Mouse (Mus musculus) MEL (cell line): ENCODE results near the gene Avp. TPM values are rescaled to one million over a fixed set of nuclear protein-coding genes. Genes with fewer than 3 reads are reported as not detected.

ENCODE experiments used
- DNase-seq: peaks from one replicate; pipeline ENCODE4 v3.0.0; 2011; ENCODE audit warnings: low read depth, low spot score
- H3K27ac ChIP-seq: 2 replicates; pipeline ENCODE4 v1.5.1; 2012; ENCODE audit warnings: low read depth, mild to moderate bottlenecking, control low read depth, low read length, moderate library complexity; ENCODE audit not compliant: control insufficient read depth
- H3K27me3 ChIP-seq, 2 experiments: fragments of 150-350 bp in 1 of 2; sonication (generic) in 1 of 2; 2 replicates each; pipeline ENCODE4 v1.6.1; 2012; ENCODE audit warnings: low read length in 2 of 2, mild to moderate bottlenecking in 2 of 2, improper control_type of control experiment in 1 of 2, moderate library complexity in 1 of 2; ENCODE audit not compliant: insufficient read depth in 2 of 2, control insufficient read depth in 1 of 2
- H3K36me3 ChIP-seq, 2 experiments: 2 replicates each; pipeline ENCODE4 v1.6.1; 2012 to 2014; ENCODE audit warnings: low read length in 2 of 2, improper control_type of control experiment in 1 of 2, inconsistent platforms in 1 of 2, mild to moderate bottlenecking in 1 of 2; ENCODE audit not compliant: insufficient read depth in 2 of 2, control insufficient read depth in 1 of 2
- H3K4me1 ChIP-seq, 2 experiments: fragments of 150-350 bp in 1 of 2; sonication (generic) in 1 of 2; 2 replicates each; pipeline ENCODE4 v1.6.1; 2012; ENCODE audit warnings: low read length in 2 of 2, improper control_type of control experiment in 1 of 2, mild to moderate bottlenecking in 1 of 2; ENCODE audit not compliant: insufficient read depth in 2 of 2, control insufficient read depth in 1 of 2
- H3K4me3 ChIP-seq, 2 experiments: fragments of 150-350 bp in 1 of 2; sonication (generic) in 1 of 2; 2 replicates each; pipeline ENCODE4 v1.5.1; 2012; ENCODE audit warnings: low read depth in 2 of 2, low read length in 2 of 2, mild to moderate bottlenecking in 2 of 2, moderate library complexity in 2 of 2, control low read depth in 1 of 2, improper control_type of control experiment in 1 of 2; ENCODE audit not compliant: control insufficient read depth in 1 of 2, insufficient read depth in 1 of 2
- H3K79me2 ChIP-seq: 2 replicates; pipeline ENCODE4 v1.6.1; 2012; ENCODE audit warnings: mild to moderate bottlenecking, low read length, moderate library complexity; ENCODE audit not compliant: control insufficient read depth, poor library complexity, insufficient read depth
- H3K9ac ChIP-seq: 2 replicates; pipeline ENCODE4 v1.6.1; 2012; ENCODE audit warnings: low read depth, mild to moderate bottlenecking, control low read depth, low read length, moderate library complexity; ENCODE audit not compliant: control insufficient read depth, poor library complexity, severe bottlenecking
- H3K9me3 ChIP-seq: fragments of 150-350 bp; sonication (generic); replicated peaks from 2 replicates; pipeline ENCODE4 v1.6.1; 2012; ENCODE audit warnings: mild to moderate bottlenecking, low read length, improper control_type of control experiment, moderate library complexity; ENCODE audit not compliant: insufficient read depth
- BHLHE40 ChIP-seq: IDR thresholded peaks from 2 replicates; pipeline ENCODE4 v1.6.1; 2012; ENCODE audit warnings: low read depth, mild to moderate bottlenecking, inconsistent platforms, low read length, improper control_type of control experiment, borderline replicate concordance
- CHD1 ChIP-seq: IDR thresholded peaks from 2 replicates; pipeline ENCODE4 v1.6.1; 2012; ENCODE audit warnings: low read depth, mild to moderate bottlenecking, inconsistent platforms, low read length, improper control_type of control experiment
- CHD2 ChIP-seq: IDR thresholded peaks from 2 replicates; pipeline ENCODE4 v1.6.1; 2011; ENCODE audit warnings: low read length, improper control_type of control experiment
- CTCF ChIP-seq, 3 experiments: IDR thresholded peaks in 2 of 3; conservative IDR thresholded peaks in 1 of 3; 2 replicates each; pipeline ENCODE4 v1.5.1; 2011 to 2012; ENCODE audit warnings: low read length in 3 of 3, low read depth in 2 of 3, mild to moderate bottlenecking in 2 of 3, improper control_type of control experiment in 1 of 3, inconsistent platforms in 1 of 3, mixed read lengths in 1 of 3, moderate library complexity in 1 of 3; ENCODE audit not compliant: control insufficient read depth in 1 of 3, insufficient read depth in 1 of 3, poor library complexity in 1 of 3, severe bottlenecking in 1 of 3
- E2F4 ChIP-seq: IDR thresholded peaks from 2 replicates; pipeline ENCODE4 v1.6.1; 2011; ENCODE audit warnings: low read depth, low read length, improper control_type of control experiment, borderline replicate concordance
- EP300 ChIP-seq, 2 experiments: IDR thresholded peaks; 2 replicates each; pipeline ENCODE4 v1.6.1; 2011; ENCODE audit warnings: improper control_type of control experiment in 2 of 2, low read length in 2 of 2, low read depth in 1 of 2, mild to moderate bottlenecking in 1 of 2
- GABPA ChIP-seq: IDR thresholded peaks from 2 replicates; pipeline ENCODE4 v1.6.1; 2012; ENCODE audit warnings: low read depth, mild to moderate bottlenecking, inconsistent platforms, low read length, improper control_type of control experiment, moderate library complexity
- GATA1 ChIP-seq: IDR thresholded peaks from 2 replicates; pipeline ENCODE4 v1.6.1; 2011; ENCODE audit warnings: low read depth, low read length, improper control_type of control experiment
- JUND ChIP-seq: IDR thresholded peaks from 2 replicates; pipeline ENCODE4 v1.6.1; 2011; ENCODE audit warnings: low read depth, mild to moderate bottlenecking, improper control_type of control experiment, low read length
- KAT2A ChIP-seq: conservative IDR thresholded peaks from 2 replicates; pipeline ENCODE4 v1.6.1; 2012; ENCODE audit warnings: low read depth, low read length, improper control_type of control experiment, inconsistent platforms
- MAFK ChIP-seq: IDR thresholded peaks from 2 replicates; pipeline ENCODE4 v1.6.1; 2011; ENCODE audit warnings: low read depth, mild to moderate bottlenecking, low read length, improper control_type of control experiment, borderline replicate concordance
- MYB ChIP-seq: IDR thresholded peaks from 2 replicates; pipeline ENCODE4 v1.6.1; 2011; ENCODE audit warnings: mild to moderate bottlenecking, low read depth, low read length, improper control_type of control experiment
- NELFE ChIP-seq: IDR thresholded peaks from 2 replicates; pipeline ENCODE4 v1.6.1; 2011; ENCODE audit warnings: low read depth, low read length, improper control_type of control experiment
- NRF1 ChIP-seq: IDR thresholded peaks from 2 replicates; pipeline ENCODE4 v1.6.1; 2014; ENCODE audit warnings: low read depth, mild to moderate bottlenecking, inconsistent platforms, low read length, improper control_type of control experiment, moderate library complexity; ENCODE audit not compliant: poor library complexity, insufficient read depth, severe bottlenecking
- POLR2AphosphoS2 ChIP-seq: IDR thresholded peaks from 2 replicates; pipeline ENCODE4 v1.6.1; 2011; ENCODE audit warnings: low read length, improper control_type of control experiment
- RAD21 ChIP-seq: IDR thresholded peaks from 2 replicates; pipeline ENCODE4 v1.6.1; 2011; ENCODE audit warnings: mild to moderate bottlenecking, low read depth, low read length, improper control_type of control experiment
- RCOR1 ChIP-seq: IDR thresholded peaks from 2 replicates; pipeline ENCODE4 v1.6.1; 2012; ENCODE audit warnings: low read depth, mild to moderate bottlenecking, inconsistent platforms, low read length, improper control_type of control experiment
- TAL1 ChIP-seq: IDR thresholded peaks from 2 replicates; pipeline ENCODE4 v1.6.1; 2012; ENCODE audit warnings: mild to moderate bottlenecking, inconsistent platforms, low read length, moderate library complexity, mixed read lengths
- TCF12 ChIP-seq: IDR thresholded peaks from 2 replicates; pipeline ENCODE4 v1.6.1; 2014; ENCODE audit warnings: low read depth, mild to moderate bottlenecking, inconsistent platforms, low read length, improper control_type of control experiment, moderate library complexity
- UBTF ChIP-seq: IDR thresholded peaks from 2 replicates; pipeline ENCODE4 v1.6.1; 2012; ENCODE audit warnings: low read depth, mild to moderate bottlenecking, inconsistent platforms, low read length, improper control_type of control experiment, moderate library complexity, borderline replicate concordance; ENCODE audit not compliant: insufficient read depth
- USF1 ChIP-seq: IDR thresholded peaks from 2 replicates; pipeline ENCODE4 v1.6.1; 2014; ENCODE audit warnings: low read depth, mild to moderate bottlenecking, inconsistent platforms, low read length, improper control_type of control experiment, moderate library complexity
- USF2 ChIP-seq, 2 experiments: IDR thresholded peaks; 2 replicates each; pipeline ENCODE4 v1.6.1; 2011 to 2012; ENCODE audit warnings: improper control_type of control experiment in 2 of 2, low read length in 2 of 2, borderline replicate concordance in 1 of 2, inconsistent platforms in 1 of 2, low read depth in 1 of 2, mild to moderate bottlenecking in 1 of 2; ENCODE audit not compliant: insufficient read depth in 1 of 2
- ZKSCAN1 ChIP-seq: IDR thresholded peaks from 2 replicates; pipeline ENCODE4 v1.6.1; 2012; ENCODE audit warnings: low read depth, mild to moderate bottlenecking, inconsistent platforms, low read length, improper control_type of control experiment, moderate library complexity
- ZNF384 ChIP-seq: IDR thresholded peaks from 2 replicates; pipeline ENCODE4 v1.6.1; 2012; ENCODE audit warnings: low read depth, mild to moderate bottlenecking, inconsistent platforms, low read length, improper control_type of control experiment
- polyA plus RNA-seq, 2 experiments: library from polyadenylated mRNA; stranded (reverse) in 1 of 2; unstranded in 1 of 2; fragments of >175 nt in 1 of 2; fragments of >200 nt in 1 of 2; gene quantifications; 2 replicates each; pipeline versions ENCODE4 v1.2.1 to v1.2.4; 2012; ENCODE audit warnings: low replicate concordance in 2 of 2, low read depth in 1 of 2; ENCODE audit not compliant: insufficient read length in 2 of 2, insufficient read depth in 1 of 2, missing spikeins in 1 of 2
- total RNA-seq: library from RNA; depleted of rRNA; stranded (reverse); fragments of 300-350 nt; gene quantifications from 2 replicates; pipeline ENCODE4 v1.2.3, GENCODE M21; 2012

The Avp gene
- total and polyA plus RNA-seq, 3 experiments, result not detected

DNA sequence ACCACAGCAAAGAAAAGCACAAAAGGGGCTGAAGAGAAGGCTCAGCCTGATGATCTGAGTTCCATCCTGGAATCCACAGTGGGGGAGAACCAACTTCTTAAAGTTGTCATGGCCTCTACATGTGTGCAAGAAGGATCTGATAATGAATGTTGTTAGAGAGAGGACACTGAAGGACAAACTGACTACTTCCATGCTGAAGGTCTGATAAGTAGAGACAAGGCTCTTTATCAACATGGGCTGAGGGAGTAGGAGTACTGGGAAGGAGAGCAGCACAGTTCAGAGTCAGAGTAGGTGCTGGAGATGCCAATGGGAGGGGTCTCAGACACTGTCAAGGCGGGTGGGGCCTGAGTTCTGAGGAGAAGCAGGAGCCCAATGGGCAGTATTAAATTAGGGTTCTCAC is 13.2 kb upstream of the Avp start (continued):
- TF ChIP-seq MYB, result no peak
- TF ChIP-seq TCF12, result peak; percentile 67; the same call in 1 of the 2 replicates

DNA sequence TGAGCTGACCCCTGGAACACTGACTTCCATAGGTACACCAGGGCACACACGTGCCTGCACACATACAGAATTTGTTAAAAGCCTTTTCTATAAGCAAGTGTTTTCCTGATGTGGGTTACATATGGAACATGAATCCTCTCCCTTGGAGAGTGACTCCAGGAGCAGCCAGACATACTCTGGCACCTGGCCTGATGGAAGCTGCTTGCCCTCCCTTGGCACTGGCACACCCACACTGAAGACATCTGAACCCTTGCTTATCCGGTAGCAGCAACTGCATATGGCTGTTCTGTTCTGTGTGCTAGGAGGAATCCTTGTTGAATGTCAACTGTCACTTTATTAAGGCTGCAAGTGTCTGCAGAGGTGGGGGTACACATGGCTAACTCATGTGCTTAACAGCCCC is 8.7 kb upstream of the Avp start:
- H3K4me3 ChIP-seq, result no peak overlapping the region
- no peak for TF ChIP-seq NRF1
- TF ChIP-seq EP300 (IDR thresholded peaks at IDR 0.05; ENCODE audit: low read depth in 1 of 2, low read length in 2 of 2), result no peak
- no peak for TF ChIP-seq POLR2AphosphoS2
- TF ChIP-seq TCF12, result no peak
- no peak for TF ChIP-seq ZKSCAN1
- TF ChIP-seq USF2 (IDR thresholded peaks at IDR 0.05; ENCODE audit: borderline replicate concordance in 1 of 2, insufficient read depth in 1 of 2, low read depth in 1 of 2, low read length in 2 of 2), result no peak
- no peak for TF ChIP-seq BHLHE40
- no peak for TF ChIP-seq CHD1
- TF ChIP-seq KAT2A, result no peak
- TF ChIP-seq E2F4, result no peak
- no peak for TF ChIP-seq TAL1
- TF ChIP-seq MAFK, result no peak
- TF ChIP-seq, all 39 proteins: peak for 0
- peaks cover 21 to 28% of the 10 kb centered on the region in 2 experiments for H3K4me1 ChIP-seq
- peaks cover 0 to 20% of the 10 kb centered on the region in 2 experiments; a peak in 2 of 4 replicates for H3K36me3 ChIP-seq
- H3K9ac ChIP-seq, result no peak overlapping the region
- H3K27me3 ChIP-seq, result no peaks in the 10 kb centered on the region
- no peaks in the 10 kb centered on the region for H3K79me2 ChIP-seq
- DNase-seq, result no peak
- no peak overlapping the region for H3K27ac ChIP-seq
- no peaks in the 10 kb centered on the region for H3K9me3 ChIP-seq

- H3K27me3 ChIP-seq, result no peaks in the 10 kb centered on the region
- TF ChIP-seq RCOR1 (no peak), GATA1 (no peak), NELFE (no peak), USF1 (no peak), USF2 (IDR thresholded peaks at IDR 0.05; ENCODE audit: borderline replicate concordance in 1 of 2, insufficient read depth in 1 of 2, low read depth in 1 of 2, low read length in 2 of 2) (no peak), CHD2 (no peak), RAD21 (no peak), GABPA (no peak), CTCF (IDR thresholded peaks at IDR 0.05 in 2 of 3, conservative IDR thresholded peaks at IDR 0.05 in 1 of 3; ENCODE audit: control insufficient read depth in 1 of 3, insufficient read depth in 1 of 3, low read depth in 2 of 3, low read length in 3 of 3, poor library complexity in 1 of 3, severe bottlenecking in 1 of 3) (no peak), ZNF384 (no peak), UBTF (no peak), JUND (no peak)
- TF ChIP-seq, all 39 proteins: peak for 0
- Histone ChIP-seq H3K79me2 (no peaks in the 10 kb centered on the region), H3K27ac (no peak overlapping the region), H3K9me3 (no peaks in the 10 kb centered on the region), H3K9ac (no peak overlapping the region), H3K4me1 (peaks cover 11 to 25% of the 10 kb centered on the region in 2 experiments), H3K36me3 (peaks cover 0 to 8% of the 10 kb centered on the region in 2 experiments; a peak in 2 of 4 replicates), H3K4me3 (no peak overlapping the region)
- DNase-seq, result no peak
Observed at GRCm38 (mm10) chr2:130589761-130590160, 7.4 kb upstream of the Avp start.
